Mouse (Mus musculus) midbrain, embryonic 11.5 days (tissue): Measurements from ENCODE around the gene Cd4. TPM values are rescaled to one million over a fixed set of nuclear protein-coding genes. Genes with fewer than 3 reads are reported as not detected.
"Not testable (repeated sequence)": the region's sequence is repeated elsewhere in the genome, so short reads cannot be mapped to it uniquely, and the experiment has no call there.

Source experiments
- ATAC-seq: fragments of 200-750 bp; cut with Nextera tagmentation; 2 replicates; pipeline ENCODE4 v1.8.0; 2017; ENCODE audit warnings: moderate TSS enrichment, moderate library complexity; ENCODE audit not compliant: low FRiP score
- DNase-seq: peaks from one replicate; pipeline ENCODE4 v3.0.0; 2015; ENCODE audit warnings: low spot score; ENCODE audit errors: missing footprints
- H3K27ac ChIP-seq: fragments of 300-500 bp; sonication (generic); 2 replicates; pipeline ENCODE4 v1.5.1; 2014; ENCODE audit warnings: low read depth, low read length
- H3K27me3 ChIP-seq: fragments of 300-500 bp; sonication (generic); 2 replicates; pipeline ENCODE4 v1.6.1; 2014; ENCODE audit warnings: mild to moderate bottlenecking, low read length, moderate library complexity, mixed read lengths; ENCODE audit not compliant: control insufficient read depth, insufficient read depth
- H3K36me3 ChIP-seq: fragments of 300-500 bp; sonication (generic); 2 replicates; pipeline ENCODE4 v1.6.1; 2014; ENCODE audit warnings: mild to moderate bottlenecking, low read length, moderate library complexity, mixed read lengths; ENCODE audit not compliant: control insufficient read depth, insufficient read depth
- H3K4me1 ChIP-seq: fragments of 300-500 bp; sonication (generic); 2 replicates; pipeline ENCODE4 v1.6.1; 2014; ENCODE audit warnings: low read length; ENCODE audit not compliant: control insufficient read depth, insufficient read depth
- H3K4me2 ChIP-seq: fragments of 300-500 bp; sonication (generic); 2 replicates; pipeline ENCODE4 v1.6.1; 2014; ENCODE audit warnings: mild to moderate bottlenecking, moderate library complexity
- H3K4me3 ChIP-seq: fragments of 300-500 bp; sonication (generic); 2 replicates; pipeline ENCODE4 v1.5.1; 2014; ENCODE audit warnings: low read depth, low read length
- H3K9ac ChIP-seq: fragments of 300-500 bp; sonication (generic); 2 replicates; pipeline ENCODE4 v1.6.1; 2014; ENCODE audit warnings: low read length
- H3K9me3 ChIP-seq: fragments of 300-500 bp; sonication (generic); 2 replicates; pipeline ENCODE4 v1.6.1; 2016; ENCODE audit warnings: low read length; ENCODE audit not compliant: control insufficient read depth
- WGBS: fragments of 180-500 bp; shearing (Covaris S2); extraction: QIAGEN DNeasy Blood & Tissue Kit; methylation state at CpG from one replicate; pipeline ENCODE4 v1.1.7; 2014; 5-methylcytosine and 5-hydroxymethylcytosine counted together
- polyA plus RNA-seq: library from polyadenylated mRNA; unstranded; fragments of >200 nt; fragmentation: Nextera tagmentation; extraction: Ambion mirVana; gene quantifications from 2 replicates; pipeline ENCODE4 v1.2.1, GENCODE M21; 2014

Cd4 gene
- polyA plus RNA-seq, 1 experiment from 2014 or later = not detected

DNA sequence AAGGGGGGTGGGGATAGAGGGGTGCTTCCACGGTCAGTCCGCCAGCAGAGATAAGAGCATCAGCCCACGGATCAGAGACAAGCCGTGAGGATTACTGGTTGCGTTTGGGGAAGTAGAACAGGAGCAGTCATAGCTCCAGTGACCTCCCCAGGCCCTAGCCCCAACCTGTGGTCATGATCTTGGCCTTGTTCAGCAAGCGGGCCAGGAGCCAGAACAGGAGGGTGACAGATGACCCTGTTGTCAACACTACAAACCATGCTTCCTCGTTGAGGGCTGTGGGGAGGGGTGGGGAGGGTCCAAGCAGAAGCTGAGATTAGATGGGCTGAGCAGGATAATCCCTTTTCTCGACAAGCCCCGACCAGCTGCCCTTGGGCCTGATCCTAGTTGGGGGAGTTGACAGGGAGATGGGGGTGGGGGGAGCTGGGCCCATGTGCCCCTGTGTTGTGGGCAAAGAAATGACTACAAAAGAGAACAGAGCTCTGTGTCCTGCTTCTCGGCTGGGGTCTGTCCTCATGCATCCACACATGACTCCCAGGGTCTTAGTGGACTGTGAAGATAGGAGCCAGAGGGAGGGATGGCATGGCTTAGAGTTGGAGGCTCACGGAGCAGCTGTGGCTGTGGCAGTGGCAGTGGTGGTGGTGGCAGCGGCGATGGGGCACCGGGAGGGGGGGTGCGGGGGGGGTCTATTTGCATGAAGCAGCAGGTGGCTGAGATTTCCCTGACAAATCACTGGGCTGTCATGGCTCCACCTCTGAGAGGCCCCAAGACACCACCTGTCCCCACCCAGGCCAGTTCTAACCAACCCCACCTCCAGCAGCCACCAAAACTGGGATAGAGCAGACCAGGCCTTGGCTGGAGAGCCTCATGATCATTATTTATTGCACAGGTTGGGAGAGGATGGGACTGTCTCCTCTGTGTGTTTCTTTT, 47.5 kb downstream of the Cd4 start, which contains the start of gene Gnb3:
Gene Gnb3, minus strand, starts transcription at position 35 of the 927 bp plus-strand sequence.
- peak within 1 kb of the TSS; percentile 54 for H3K27ac ChIP-seq
- H3K4me3 ChIP-seq = no peak within 1 kb of the TSS

DNA sequence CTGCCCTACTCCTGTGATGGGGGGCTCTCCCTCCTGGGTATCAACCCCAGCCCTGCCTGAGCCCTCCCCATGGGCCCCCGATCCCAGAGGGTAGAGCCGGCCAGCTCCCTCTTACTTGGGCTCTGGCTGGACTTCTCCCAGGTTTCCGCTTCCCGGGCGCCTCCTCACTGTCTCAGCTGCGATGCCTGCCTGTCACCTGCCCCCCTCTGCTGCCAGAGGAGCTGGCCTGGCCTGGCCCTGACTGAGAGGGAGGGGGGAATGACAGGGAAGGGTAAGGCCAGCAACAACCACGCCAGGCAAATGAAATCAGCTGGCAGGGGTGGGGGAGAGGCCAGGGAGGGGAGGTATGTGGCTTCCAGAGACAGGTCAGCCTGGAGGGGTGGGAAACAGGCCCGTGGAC, 48.2 kb downstream of the Cd4 start:
- Histone ChIP-seq H3K27ac (peak overlapping the region; percentile 54), H3K9me3 (no peaks in the 10 kb centered on the region), H3K36me3 (no peaks in the 10 kb centered on the region), H3K4me1 (peaks cover 16% of the 10 kb centered on the region), H3K4me2 (no peak overlapping the region; the same call in 1 of the 2 replicates), H3K9ac (peak overlapping the region; percentile 39), H3K4me3 (no peak overlapping the region), H3K27me3 (no peaks in the 10 kb centered on the region; the same call in 1 of the 2 replicates)
- DNase-seq (peak; percentile 88), ATAC-seq (peak; percentile 37)
- 9% methylated on average over 8 of the region's 8 CpGs for WGBS

More for the DNA sequence above, 47.5 kb downstream of the Cd4 start, which contains the start of gene Gnb3:
- Histone ChIP-seq H3K36me3 (no peaks in the 10 kb centered on the region), H3K9me3 (no peaks in the 10 kb centered on the region), H3K4me1 (peaks cover 16% of the 10 kb centered on the region), H3K27me3 (no peaks in the 10 kb centered on the region; the same call in 1 of the 2 replicates), H3K4me2 (no peak within 1 kb of the TSS; the same call in 1 of the 2 replicates), H3K9ac (peak within 1 kb of the TSS; percentile 39)
- peak; percentile 75 for ATAC-seq
- WGBS = 16% methylated on average over 15 of the region's 15 CpGs
- DNase-seq = peak; percentile 89

DNA sequence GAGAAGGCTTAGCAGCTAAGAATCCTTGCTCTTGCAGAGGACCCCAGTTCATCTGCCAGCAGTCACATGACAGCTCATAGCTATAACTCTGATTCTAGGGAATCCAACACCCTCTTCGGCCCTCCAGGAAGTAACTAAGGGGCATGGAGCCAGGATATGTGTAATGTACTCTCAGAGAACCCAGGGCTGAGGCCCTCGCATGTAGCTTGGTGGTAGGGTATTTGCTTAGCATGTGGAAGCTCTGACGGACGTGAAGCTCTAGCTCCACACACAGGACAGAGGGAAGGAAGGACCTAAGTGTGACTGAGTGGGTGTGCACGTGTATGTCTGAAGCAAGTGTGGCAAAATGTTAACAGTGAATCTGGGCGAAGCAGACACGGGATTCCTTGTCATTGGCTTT, 51.6 kb downstream of the Cd4 start:
- H3K36me3 ChIP-seq = peaks cover 12% of the 10 kb centered on the region
- no peak overlapping the region for H3K4me2 ChIP-seq
- no peak overlapping the region for H3K4me3 ChIP-seq
- DNase-seq (no peak), ATAC-seq (no peak)
- no peak overlapping the region for H3K9ac ChIP-seq
- H3K9me3 ChIP-seq = no peaks in the 10 kb centered on the region
- no peak overlapping the region for H3K27ac ChIP-seq
- H3K27me3 ChIP-seq = no peaks in the 10 kb centered on the region; the same call in 1 of the 2 replicates
- WGBS = 80% methylated on average over 7 of the region's 7 CpGs
- peaks cover 18% of the 10 kb centered on the region for H3K4me1 ChIP-seq

DNA sequence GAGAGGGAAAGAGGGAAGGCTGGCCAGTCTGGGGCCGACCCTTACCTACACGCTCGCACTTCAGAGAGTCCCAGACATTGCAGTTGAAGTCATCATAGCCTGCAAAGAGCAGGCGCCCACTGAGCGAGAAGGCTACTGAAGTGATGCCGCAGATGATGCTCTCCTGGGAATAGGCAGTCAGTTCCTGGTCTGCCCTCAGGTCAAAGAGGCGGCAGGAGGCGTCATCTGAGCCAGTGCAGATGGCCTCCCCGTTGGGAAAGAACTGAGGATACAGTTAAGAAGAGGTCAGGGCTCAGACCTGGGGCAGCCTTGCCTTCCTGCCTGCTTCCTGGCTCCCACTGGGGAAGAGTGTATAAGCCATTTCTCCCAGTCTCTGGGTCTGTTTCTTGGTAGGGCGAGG, 52.5 kb downstream of the Cd4 start:
- Histone ChIP-seq H3K27me3 (no peaks in the 10 kb centered on the region; the same call in 1 of the 2 replicates), H3K4me2 (no peak overlapping the region), H3K4me3 (no peak overlapping the region), H3K27ac (no peak overlapping the region; the same call in 1 of the 2 replicates), H3K9me3 (no peaks in the 10 kb centered on the region), H3K4me1 (peaks cover 22% of the 10 kb centered on the region), H3K9ac (no peak overlapping the region), H3K36me3 (peaks cover 12% of the 10 kb centered on the region)
- ATAC-seq (no peak), DNase-seq (peak; percentile 8)
- WGBS = 62% methylated on average over 10 of the region's 10 CpGs

DNA sequence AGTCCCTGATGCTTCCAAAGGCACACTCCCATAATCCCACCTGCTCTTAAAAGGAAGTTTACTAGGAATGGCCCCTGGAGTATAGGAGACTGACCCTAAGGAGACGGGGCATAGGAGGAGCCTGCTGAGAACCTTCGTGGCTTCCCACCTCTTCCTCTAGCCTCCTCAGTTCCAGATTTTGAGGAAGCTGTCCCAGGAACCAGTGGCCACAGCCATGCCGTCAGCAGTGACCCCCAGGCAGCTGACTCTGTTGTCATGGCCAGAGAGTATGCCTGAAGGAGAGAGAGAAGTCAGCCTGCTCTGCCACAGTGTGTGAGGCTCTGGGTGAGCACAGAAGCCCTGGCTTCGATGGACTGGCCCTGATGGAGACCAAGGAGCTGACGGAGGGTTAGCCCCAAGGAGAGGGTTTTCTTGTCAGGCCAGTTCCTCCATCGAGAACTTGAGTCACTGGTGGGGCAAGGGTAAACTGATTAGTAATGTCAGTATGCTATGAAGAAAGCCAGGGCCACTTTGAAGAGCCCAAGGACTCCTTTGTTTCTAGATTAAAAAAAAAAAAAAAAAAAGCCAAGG, 53.4 kb downstream of the Cd4 start:
- 84% methylated on average over 6 of the region's 6 CpGs for WGBS
- Histone ChIP-seq H3K4me1 (peaks cover 16% of the 10 kb centered on the region), H3K9ac (no peak overlapping the region)

DNA sequence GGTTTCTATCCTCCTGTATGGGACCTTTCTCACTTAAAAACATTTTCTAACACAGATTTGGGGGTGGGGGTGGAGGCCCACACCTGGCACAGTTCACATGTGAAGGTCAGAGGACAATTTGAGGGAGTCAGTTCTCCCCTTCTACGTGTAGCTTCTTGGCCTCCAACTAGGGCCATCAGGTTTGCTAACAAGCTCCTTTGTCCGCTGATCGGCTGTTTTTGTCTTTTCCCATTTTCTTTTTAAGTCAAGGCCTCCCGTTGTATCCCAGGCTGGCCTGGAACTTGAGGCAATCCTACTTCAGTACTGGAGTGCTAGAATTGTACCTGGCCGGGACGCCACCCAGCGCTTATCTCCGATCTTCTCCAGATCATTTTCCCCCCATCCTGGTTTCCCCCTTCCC, 56.4 kb downstream of the Cd4 start:
- Histone ChIP-seq H3K36me3 (peaks cover 12% of the 10 kb centered on the region), H3K9ac (no peak overlapping the region)
- WGBS = 95% methylated on average over 8 of the region's 8 CpGs

More for the DNA sequence above, 53.4 kb downstream of the Cd4 start:
- Histone ChIP-seq H3K9me3 (no peaks in the 10 kb centered on the region), H3K27me3 (no peaks in the 10 kb centered on the region; the same call in 1 of the 2 replicates), H3K4me3 (no peak overlapping the region), H3K36me3 (peaks cover 12% of the 10 kb centered on the region), H3K27ac (no peak overlapping the region), H3K4me2 (no peak overlapping the region)
- ATAC-seq = no peak
- peak; percentile 81 for DNase-seq

DNA sequence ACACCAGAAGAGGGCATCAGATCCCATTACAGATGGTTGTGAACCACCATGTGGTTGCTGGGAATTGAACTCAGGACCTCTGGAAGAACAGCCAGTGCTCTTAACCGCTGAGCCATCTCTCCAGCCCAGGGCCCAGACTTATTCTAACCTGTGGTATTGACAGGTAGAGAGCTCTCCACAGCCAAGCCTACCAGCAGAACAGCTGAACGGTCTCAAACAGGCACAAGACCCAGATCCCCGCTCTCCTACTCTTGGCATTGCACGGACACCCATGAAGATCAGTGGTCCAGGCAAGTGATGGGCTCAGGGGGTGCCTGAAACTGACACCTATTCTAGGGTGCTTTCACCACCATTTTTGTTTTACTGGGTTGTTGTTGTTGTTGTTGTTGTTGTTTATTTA, 56.8 kb downstream of the Cd4 start:
- ATAC-seq, H3K9me3 ChIP-seq, H3K9ac ChIP-seq, H3K27me3 ChIP-seq, DNase-seq, H3K27ac ChIP-seq: not testable (repeated sequence)
- Histone ChIP-seq H3K4me3 (peak overlapping the region; percentile 74), H3K36me3 (peaks cover 12% of the 10 kb centered on the region), H3K4me2 (peak overlapping the region; percentile 75), H3K4me1 (peaks cover 22% of the 10 kb centered on the region)
- 96% methylated on average over 4 of the region's 4 CpGs for WGBS

More for the DNA sequence above, 56.4 kb downstream of the Cd4 start:
- ATAC-seq (no peak), DNase-seq (no peak)
- no peak overlapping the region for H3K27ac ChIP-seq
- H3K9me3 ChIP-seq = no peaks in the 10 kb centered on the region
- H3K4me2 ChIP-seq = no peak overlapping the region
- peak overlapping the region; percentile 74; the same call in 1 of the 2 replicates for H3K4me3 ChIP-seq
- H3K27me3 ChIP-seq = no peaks in the 10 kb centered on the region; the same call in 1 of the 2 replicates
- peaks cover 22% of the 10 kb centered on the region for H3K4me1 ChIP-seq

DNA sequence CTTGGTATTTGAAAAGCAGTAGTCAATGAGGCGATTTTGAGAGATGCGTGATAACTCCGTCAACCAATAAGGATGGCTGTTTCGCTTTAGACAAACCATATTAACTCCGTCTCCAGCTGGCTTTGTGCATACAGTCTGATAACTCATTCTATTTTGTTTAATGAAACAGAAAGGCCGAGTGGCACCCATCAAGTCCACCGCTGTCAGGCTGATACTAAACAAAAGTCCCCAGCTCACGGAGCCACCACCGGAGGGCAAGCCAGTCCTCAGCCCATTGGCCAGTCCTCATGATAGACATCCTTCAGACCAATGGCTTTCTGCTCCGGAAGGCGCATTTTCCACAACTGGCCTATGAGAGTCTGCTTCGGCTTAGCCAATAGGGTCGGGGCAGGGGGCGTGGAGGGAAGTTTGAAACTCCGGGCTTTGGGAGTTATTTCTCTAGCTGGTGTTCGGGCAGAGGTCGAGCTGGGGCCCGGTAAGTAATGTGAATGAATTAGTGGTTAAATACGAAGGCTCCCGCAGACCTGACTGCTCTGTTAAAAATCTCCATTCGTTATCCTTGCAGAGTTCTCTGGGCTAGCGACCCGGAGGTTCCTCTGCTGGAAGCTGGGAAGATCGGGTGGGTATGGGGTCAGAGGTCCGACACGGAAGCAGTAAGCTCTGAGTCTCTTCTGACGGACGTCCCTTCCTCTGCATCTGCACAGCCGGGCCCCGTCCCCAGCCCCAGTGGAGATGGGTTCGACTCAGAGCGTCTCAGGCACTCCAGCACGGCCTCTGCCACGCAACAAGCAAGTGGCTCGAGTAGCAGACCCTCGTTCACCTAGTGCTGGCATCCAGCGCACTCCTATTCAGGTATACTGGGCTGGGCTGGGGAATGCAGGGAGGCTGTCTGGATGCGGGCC, 58.0 kb downstream of the Cd4 start:
- Histone ChIP-seq H3K4me2 (peak overlapping the region; percentile 75), H3K27ac (peak overlapping the region; percentile 78), H3K36me3 (peaks cover 19% of the 10 kb centered on the region), H3K4me3 (peak overlapping the region; percentile 74), H3K4me1 (peaks cover 22% of the 10 kb centered on the region), H3K9me3 (no peaks in the 10 kb centered on the region), H3K9ac (peak overlapping the region; percentile 79), H3K27me3 (no peaks in the 10 kb centered on the region)
- DNase-seq = peak; percentile 98
- peak; percentile 86 for ATAC-seq
- WGBS = under 1% methylated on average over 38 of the region's 38 CpGs
